Mouse (Mus musculus) heart, adult 2 months (tissue): ENCODE data around the gene Tlr5. TPM values are rescaled to one million over a fixed set of nuclear protein-coding genes. Genes with fewer than 3 reads are reported as not detected.

Experiments
- DNase-seq, 2 experiments: peaks; one replicate each; pipeline ENCODE4 v3.0.0; 2021
- H3K27ac ChIP-seq: fragments of 200-600 bp; 2 replicates; pipeline ENCODE4 v1.8.1; 2022
- H3K27me3 ChIP-seq: fragments of 200-500 bp; 2 replicates; pipeline ENCODE4 v1.6.1; 2012; ENCODE audit warnings: mild to moderate bottlenecking, low read length, inconsistent platforms, mixed read lengths; ENCODE audit not compliant: control insufficient read depth, insufficient read depth
- H3K36me3 ChIP-seq: fragments of 200-500 bp; 2 replicates; pipeline ENCODE4 v1.6.1; 2012; ENCODE audit warnings: low read length, inconsistent platforms; ENCODE audit not compliant: control insufficient read depth, insufficient read depth
- H3K4me1 ChIP-seq: fragments of 200-500 bp; 2 replicates; pipeline ENCODE4 v1.6.1; 2011; ENCODE audit warnings: low read length; ENCODE audit not compliant: control insufficient read depth, insufficient read depth
- H3K4me3 ChIP-seq: fragments of 200-600 bp; 2 replicates; pipeline ENCODE4 v1.8.1; 2022
- H3K79me2 ChIP-seq: fragments of 200-500 bp; replicated peaks from 2 replicates; pipeline ENCODE4 v1.6.1; 2012; ENCODE audit warnings: mild to moderate bottlenecking, inconsistent platforms, low read length, moderate library complexity, mixed read lengths; ENCODE audit not compliant: control insufficient read depth, insufficient read depth
- H3K9ac ChIP-seq: fragments of 200-500 bp; 2 replicates; pipeline ENCODE4 v1.6.1; 2012; ENCODE audit warnings: low read depth, mild to moderate bottlenecking, control low read depth, inconsistent platforms, low read length, mixed read lengths
- CTCF ChIP-seq: fragments of 200-600 bp; IDR thresholded peaks from 2 replicates; pipeline ENCODE4 v1.8.1; 2022; ENCODE audit warnings: antibody characterized with exemption, mild to moderate bottlenecking, moderate library complexity
- EP300 ChIP-seq: fragments of 200-500 bp; IDR thresholded peaks from 2 replicates; pipeline ENCODE4 v1.6.1; 2011; ENCODE audit warnings: low read depth, low read length, control low read depth; ENCODE audit not compliant: insufficient read depth
- POLR2A ChIP-seq: fragments of 200-500 bp; IDR thresholded peaks from 2 replicates; pipeline ENCODE4 v1.6.1; 2011; ENCODE audit warnings: mild to moderate bottlenecking, low read depth, low read length, control low read depth; ENCODE audit not compliant: insufficient read depth
- WGBS: fragments of 180-500 bp; shearing (Covaris S2); methylation state at CpG from one replicate; pipeline ENCODE4 v1.1.7; 2018; 5-methylcytosine and 5-hydroxymethylcytosine counted together
- intact Hi-C: fragments of 180-260 bp; cut with DNase I; formaldehyde crosslinking; loops from one replicate; pipeline ENCODE4 v1.15.1; 2025
- long read RNA-seq: library from polyadenylated mRNA; stranded (forward); transcript quantifications from one replicate; pipeline ENCODE4 v2.0.0, GENCODE M21; 2021
- polyA plus RNA-seq: library from polyadenylated mRNA; depleted of rRNA; stranded (reverse); fragments of >200 nt; gene quantifications from 2 replicates; pipeline ENCODE4 v1.2.3, GENCODE M21; 2012; rRNA removed
- total RNA-seq, 2 experiments: library from RNA; stranded (reverse); gene quantifications; 2 replicates each; pipeline ENCODE4 v1.2.3; 2021

The Tlr5 gene
- total RNA-seq, result 1 to 10 TPM; 1.1 to 1.7 TPM
- 1.2 and 1.5 TPM in 2 replicates for polyA plus RNA-seq
- long read RNA-seq, result 0 reads

GRCm38 (mm10) chr1:182954287-182955046, at the start of gene Tlr5:
TSS of gene Tlr5 (plus strand) at chr1:182954788.
- Histone ChIP-seq H3K4me1 (peaks cover 8% of the 10 kb centered on the region), H3K79me2 (no peaks in the 10 kb centered on the region), H3K27me3 (0 out of 2 replicates have a peak, but pooled peaks cover 1% of the 10 kb centered on the region), H3K9ac (peak within 1 kb of the TSS; percentile 43), H3K27ac (no peak within 1 kb of the TSS; the same call in 1 of the 2 replicates), H3K4me3 (peak within 1 kb of the TSS; percentile 50), H3K36me3 (no peaks in the 10 kb centered on the region)
- intact Hi-C loops, result loop anchor here (5.0 kb wide), 1 partner anchor 162 kb away; no protein-coding TSS in a partner anchor
- peak; percentile 65 to 67 for DNase-seq
- 14% methylated on average over 21 of the region's 21 CpGs for WGBS
- TF ChIP-seq POLR2A (no peak), EP300 (no peak), CTCF (no peak)

GRCm38 (mm10) chr1:182905669-182906068, 48.9 kb upstream of the Tlr5 start:
- Histone ChIP-seq H3K36me3 (no peaks in the 10 kb centered on the region), H3K4me1 (peaks cover 4% of the 10 kb centered on the region), H3K9ac (no peak overlapping the region), H3K4me3 (no peak overlapping the region), H3K79me2 (no peaks in the 10 kb centered on the region), H3K27me3 (no peaks in the 10 kb centered on the region), H3K27ac (no peak overlapping the region)
- 26% methylated on average over 3 of the region's 3 CpGs for WGBS
- intact Hi-C loops, result no loop called here
- TF ChIP-seq POLR2A (no peak), CTCF (no peak), EP300 (no peak)
- no peak for DNase-seq

- Histone ChIP-seq H3K79me2 (no peaks in the 10 kb centered on the region), H3K27ac (peak overlapping the region; percentile 31; the same call in 1 of the 2 replicates), H3K4me1 (peaks cover 4% of the 10 kb centered on the region), H3K36me3 (no peaks in the 10 kb centered on the region), H3K27me3 (no peaks in the 10 kb centered on the region), H3K4me3 (no peak overlapping the region), H3K9ac (no peak overlapping the region)
- peak; percentile 62 for TF ChIP-seq EP300
- no peak for TF ChIP-seq CTCF
- WGBS, result 18% methylated on average over 14 of the region's 14 CpGs
- intact Hi-C loops, result no loop called here
- DNase-seq, result peak; percentile 88 to 92
Observed at GRCm38 (mm10) chr1:182908050-182909036, 46.2 kb upstream of the Tlr5 start.

GRCm38 (mm10) chr1:182909066-182909465, 45.5 kb upstream of the Tlr5 start:
- no peak for DNase-seq
- no peak overlapping the region; the same call in 1 of the 2 replicates for H3K27ac ChIP-seq
- H3K36me3 ChIP-seq, result no peaks in the 10 kb centered on the region
- intact Hi-C loops, result no loop called here
- H3K4me1 ChIP-seq, result peaks cover 4% of the 10 kb centered on the region
- H3K27me3 ChIP-seq, result no peaks in the 10 kb centered on the region
- no peak overlapping the region for H3K9ac ChIP-seq
- TF ChIP-seq CTCF (no peak), POLR2A (no peak), EP300 (no peak)
- no peaks in the 10 kb centered on the region for H3K79me2 ChIP-seq
- no peak overlapping the region for H3K4me3 ChIP-seq
- WGBS, result 72% methylated on average over 3 of the region's 3 CpGs

- Histone ChIP-seq H3K36me3 (no peaks in the 10 kb centered on the region), H3K27ac (no peak overlapping the region), H3K9ac (no peak overlapping the region), H3K4me1 (peaks cover 4% of the 10 kb centered on the region), H3K27me3 (no peaks in the 10 kb centered on the region), H3K4me3 (no peak overlapping the region), H3K79me2 (no peaks in the 10 kb centered on the region)
- TF ChIP-seq EP300, result no peak
- DNase-seq, result no peak
- WGBS, result 82% methylated on average over 5 of the region's 5 CpGs
- intact Hi-C loops, result no loop called here
Observed at GRCm38 (mm10) chr1:182909596-182909995, 45.0 kb upstream of the Tlr5 start.

GRCm38 (mm10) chr1:182912591-182912990, 42.0 kb upstream of the Tlr5 start:
- Histone ChIP-seq H3K27me3 (no peaks in the 10 kb centered on the region), H3K36me3 (no peaks in the 10 kb centered on the region), H3K27ac (no peak overlapping the region), H3K79me2 (no peaks in the 10 kb centered on the region), H3K4me1 (peaks cover 4% of the 10 kb centered on the region), H3K9ac (no peak overlapping the region), H3K4me3 (no peak overlapping the region)
- intact Hi-C loops, result no loop called here
- DNase-seq, result peak in 1 of 2 experiments; percentile 1
- no peak for TF ChIP-seq POLR2A
- no peak for TF ChIP-seq EP300
- WGBS, result 57% methylated on average over 2 of the region's 2 CpGs
